Mouse (Mus musculus) liver (tissue): ENCODE results near the gene Kynu.

Source experiments
- DNase-seq: peaks from one replicate; pipeline ENCODE4 v3.0.0-alpha.2; 2020; ENCODE audit warnings: mixed read lengths

The Kynu gene

GRCm38 (mm10) chr2:43669588-43669987 is 114.5 kb downstream of the Kynu start:
- DNase-seq, result no peak

DNA sequence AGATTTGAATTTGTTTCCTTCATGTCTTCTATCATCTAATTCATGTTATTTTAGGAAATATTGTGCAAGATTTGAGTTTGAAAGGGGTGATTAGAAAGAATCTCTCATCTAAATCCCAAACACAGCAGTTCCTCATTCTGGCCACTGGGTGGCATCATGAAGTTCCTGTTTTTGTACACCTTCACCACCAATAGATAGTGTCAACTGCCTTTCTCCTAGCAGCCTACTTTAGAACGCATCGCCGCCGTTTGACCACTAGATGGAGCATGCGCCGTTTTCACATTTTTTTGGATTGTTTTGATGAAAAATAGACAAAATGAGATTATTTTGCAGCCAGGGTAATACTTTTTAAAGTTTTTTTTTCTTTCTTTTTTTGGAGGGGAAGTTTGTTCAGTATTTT is 118.5 kb downstream of the Kynu start:
- DNase-seq, result peak; percentile 51

GRCm38 (mm10) chr2:43674098-43674497 is 119.0 kb downstream of the Kynu start:
- no peak for DNase-seq

GRCm38 (mm10) chr2:43675277-43675676 is 120.1 kb downstream of the Kynu start:
- no peak for DNase-seq

DNA sequence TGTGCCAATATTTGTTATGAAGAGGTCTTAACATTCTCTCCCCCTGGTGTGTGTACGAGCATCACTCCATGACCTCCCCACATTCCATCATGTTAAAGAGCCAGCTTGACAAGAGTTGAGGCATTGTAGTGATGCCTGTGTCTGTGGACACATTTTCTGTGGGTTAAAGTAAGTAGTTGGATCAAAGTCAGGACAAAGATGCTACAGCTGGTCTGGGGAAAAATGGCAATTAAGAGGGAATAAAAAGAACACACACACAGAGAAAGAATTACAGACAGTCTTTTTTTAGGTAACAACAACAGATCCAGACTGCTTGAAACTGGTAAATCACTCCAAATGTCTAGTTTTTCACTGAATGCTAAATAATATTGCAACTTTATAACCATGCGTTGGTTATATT is 135.3 kb downstream of the Kynu start:
- DNase-seq, result no peak

DNA sequence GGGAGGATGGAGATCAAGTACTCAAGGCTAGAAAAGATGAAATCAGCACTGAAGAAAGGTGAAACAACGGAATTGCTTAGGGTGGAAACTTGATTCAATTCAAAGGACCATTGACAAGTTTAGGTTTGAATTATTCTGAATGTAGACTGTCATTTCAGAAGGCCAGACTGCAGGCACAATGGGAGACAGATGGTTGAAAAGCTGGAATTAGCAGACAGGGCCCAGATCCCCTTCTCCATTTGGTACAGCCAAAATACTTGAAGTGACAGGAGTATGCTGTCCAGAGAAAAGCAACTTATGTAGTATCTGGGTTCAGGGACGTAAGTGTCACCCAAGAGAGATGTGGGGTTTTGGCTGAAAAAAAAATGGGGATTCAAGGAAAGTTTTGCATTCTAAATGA is 136.2 kb downstream of the Kynu start:
- DNase-seq, result no peak

GRCm38 (mm10) chr2:43695635-43696034 is 140.5 kb downstream of the Kynu start:
- DNase-seq, result no peak

- DNase-seq, result no peak
Observed at GRCm38 (mm10) chr2:43712611-43713138, 157.5 kb downstream of the Kynu start.

GRCm38 (mm10) chr2:43722446-43723103 is 167.4 kb downstream of the Kynu start:
- peak; percentile 50 for DNase-seq

GRCm38 (mm10) chr2:43723104-43723541 is 168.0 kb downstream of the Kynu start:
- no peak for DNase-seq

- no peak for DNase-seq
Observed at GRCm38 (mm10) chr2:43727181-43727580, 172.1 kb downstream of the Kynu start.

GRCm38 (mm10) chr2:43727693-43728092 is 172.6 kb downstream of the Kynu start:
- no peak for DNase-seq

- no peak for DNase-seq
Observed at GRCm38 (mm10) chr2:43728831-43729230, 173.7 kb downstream of the Kynu start.
